Mouse (Mus musculus): ENCODE results near the gene Itpr2. TPM values are rescaled to one million over a fixed set of nuclear protein-coding genes. Genes with fewer than 3 reads are reported as not detected.

Itpr2 gene
- total RNA-seq (2021): 1 to 10 TPM; 7.9 to 9.6 TPM
- long read RNA-seq, experiment 1, partial matches to known transcripts: 1 of 2 reads
- long read RNA-seq, experiment 1, other reads (novel, unspliced or antisense): 1 of 2 reads
- long read RNA-seq, experiment 2, partial matches to known transcripts: 3 of 3 reads
- long read RNA-seq, experiment 2, other reads (novel, unspliced or antisense): 0 of 3 reads

DNA sequence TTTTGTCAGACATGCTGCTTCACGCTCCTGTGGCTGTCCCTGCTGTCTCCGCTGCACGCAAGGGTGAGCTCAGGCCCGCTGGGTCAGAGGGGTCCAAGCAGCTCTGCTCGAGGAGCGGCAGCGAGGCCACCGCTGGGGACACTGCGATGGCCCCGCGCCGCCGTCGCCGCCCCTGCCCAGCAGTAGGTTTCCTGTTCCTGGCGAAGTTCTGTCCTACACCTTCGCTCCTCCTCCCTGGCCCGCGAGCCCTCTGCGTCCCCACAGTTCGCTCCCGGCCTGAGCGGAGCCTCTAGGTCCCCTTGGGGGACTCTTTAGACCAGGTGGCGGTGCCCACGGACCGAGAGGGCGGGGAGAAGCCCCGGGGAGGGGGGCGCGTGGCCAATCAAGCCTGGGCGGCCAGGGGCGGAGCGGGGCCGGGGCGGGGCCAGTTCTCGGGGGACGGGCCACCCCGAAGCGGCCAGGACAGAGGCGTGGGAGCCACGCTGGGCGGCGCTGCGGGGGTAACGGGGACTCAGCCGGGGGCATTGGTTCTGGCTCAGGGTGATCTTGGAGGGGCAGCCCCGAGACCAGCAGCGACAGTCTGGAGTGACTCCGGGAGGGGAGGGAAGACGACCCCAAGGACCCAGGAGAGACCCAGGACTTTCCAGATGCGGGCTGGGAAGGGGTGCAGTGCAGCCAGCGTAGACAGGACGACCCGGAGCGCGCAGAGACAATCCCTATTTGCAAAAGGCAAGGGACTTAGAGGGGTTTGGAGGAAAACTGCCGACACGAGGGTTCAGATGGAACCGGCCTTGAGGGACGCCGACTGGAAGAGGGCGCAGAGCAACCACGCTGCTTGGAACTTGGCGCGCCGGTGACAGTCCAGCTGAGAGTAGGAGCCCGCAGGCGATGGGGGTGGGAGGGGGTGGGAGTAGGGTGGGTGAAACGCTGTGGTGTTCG lies at the start of gene Itpr2:
Itpr2 (minus strand) TSS at position 358 of the 939 bp plus-strand sequence.
- DNase-seq: peak; percentile 86 to 91
- intact Hi-C loops (cut with DNase I): loop anchor here (5.0 kb wide), 1 partner anchor 75 kb away; the partner anchor contains the start of genes Fgfr1op2 and Ints13

DNA sequence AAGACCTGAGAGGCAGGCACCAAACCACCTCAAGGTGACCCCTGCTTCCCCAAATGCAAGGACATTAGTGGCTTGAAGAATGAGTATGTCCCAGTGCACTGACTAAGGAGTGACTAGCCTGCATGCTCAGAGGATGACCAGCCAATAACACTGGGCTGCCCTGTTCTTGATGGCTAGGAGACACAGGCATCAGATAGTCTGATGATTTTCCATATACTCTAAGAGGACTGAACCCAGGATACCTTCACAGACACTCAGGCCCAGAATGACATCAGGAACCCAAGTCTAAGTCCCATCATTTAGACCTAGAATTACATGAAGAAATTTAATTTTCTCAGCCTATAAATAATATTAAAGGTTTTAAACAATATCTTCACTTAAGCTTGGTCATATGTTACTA lies 49.3 kb upstream of the Itpr2 start:
- intact Hi-C loops (cut with DNase I): no loop called here

DNA sequence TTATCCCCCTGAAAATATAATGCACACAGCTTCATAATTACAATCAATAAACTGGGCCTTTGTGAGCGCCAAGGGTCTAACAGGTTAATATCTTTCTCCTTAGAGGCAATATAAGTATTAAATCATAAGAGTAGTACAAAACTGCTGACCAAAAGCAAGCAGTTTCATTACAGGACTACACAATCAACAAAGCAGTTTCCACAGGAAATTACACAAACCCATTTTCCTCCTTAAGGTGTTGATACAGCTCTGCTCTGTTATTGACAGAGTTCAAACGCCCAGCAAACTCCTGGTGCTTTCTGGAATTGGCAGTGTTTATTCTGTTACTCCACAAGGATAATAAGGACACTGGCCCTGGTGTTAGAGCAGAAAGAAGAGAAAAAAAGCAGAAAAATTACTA lies 48.4 kb upstream of the Itpr2 start:
- intact Hi-C loops (cut with DNase I): no loop called here
- DNase-seq: no peak

More for the DNA sequence above, 49.3 kb upstream of the Itpr2 start:
- DNase-seq: no peak

DNA sequence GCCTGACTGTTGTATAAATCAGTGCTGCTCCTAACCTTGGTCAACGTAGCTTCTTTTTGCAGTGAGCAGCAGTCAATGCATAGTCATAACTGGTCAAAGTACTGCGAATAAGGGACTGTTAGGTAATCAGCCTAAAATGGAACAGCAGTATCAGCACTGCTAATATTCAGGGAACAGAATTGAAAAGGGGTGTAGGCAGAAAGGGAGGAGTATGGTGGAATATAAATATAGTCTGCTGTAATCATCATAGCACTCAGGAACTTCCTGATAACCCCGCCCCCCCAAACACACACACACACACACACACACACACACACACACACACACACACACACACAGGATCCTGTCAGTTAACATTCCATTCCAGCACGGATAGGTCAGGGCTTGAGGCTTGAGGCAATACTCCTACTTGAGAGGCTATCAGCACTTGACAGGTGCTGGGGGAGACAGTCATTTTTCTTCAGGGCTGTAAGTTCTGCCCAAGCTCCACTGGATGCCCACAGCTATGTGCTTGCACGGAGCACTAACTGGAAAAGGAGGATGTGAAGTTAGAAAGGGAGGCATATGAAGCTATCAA lies 43.4 kb upstream of the Itpr2 start:
- intact Hi-C loops (cut with DNase I): no loop called here
- no peak for DNase-seq

DNA sequence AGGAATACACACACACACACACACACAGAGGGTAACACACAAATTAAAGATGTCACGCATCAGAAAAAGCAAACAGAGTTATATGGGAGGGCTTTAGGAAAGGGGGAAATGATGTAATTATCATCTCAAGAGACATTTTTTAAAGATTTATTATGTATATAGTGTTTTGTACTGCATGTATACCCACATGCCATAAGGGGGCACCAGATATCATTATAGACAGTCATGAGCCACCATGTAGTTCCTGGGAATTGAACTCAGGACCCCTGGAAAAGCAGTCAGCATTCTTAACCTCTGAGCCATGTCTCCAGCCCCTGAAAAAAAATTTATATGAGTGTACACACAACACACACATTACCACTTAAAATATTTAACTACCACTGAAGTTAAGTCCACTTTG lies 42.6 kb upstream of the Itpr2 start:
- intact Hi-C loops (cut with DNase I): no loop called here
- DNase-seq: no peak

DNA sequence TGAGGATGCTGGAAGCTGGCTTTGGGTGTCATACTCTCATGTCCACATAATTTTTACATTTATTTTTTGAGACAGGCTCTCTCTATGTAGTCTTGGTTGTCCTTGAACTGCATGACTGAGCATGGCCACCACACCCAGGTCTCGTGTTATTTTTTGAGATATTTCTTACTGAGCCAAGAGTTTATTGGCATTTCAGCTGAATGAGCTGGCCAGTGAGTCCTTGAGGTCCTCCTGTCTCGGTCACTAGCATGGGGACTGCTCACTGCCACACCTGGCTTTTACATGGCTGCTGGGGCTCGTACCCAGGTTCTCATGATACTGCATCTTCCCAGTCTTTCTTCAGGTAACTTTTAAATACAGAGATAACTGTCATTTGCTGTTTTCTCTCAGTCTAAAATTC lies 38.4 kb upstream of the Itpr2 start:
- intact Hi-C loops (cut with DNase I): no loop called here
- no peak for DNase-seq

DNA sequence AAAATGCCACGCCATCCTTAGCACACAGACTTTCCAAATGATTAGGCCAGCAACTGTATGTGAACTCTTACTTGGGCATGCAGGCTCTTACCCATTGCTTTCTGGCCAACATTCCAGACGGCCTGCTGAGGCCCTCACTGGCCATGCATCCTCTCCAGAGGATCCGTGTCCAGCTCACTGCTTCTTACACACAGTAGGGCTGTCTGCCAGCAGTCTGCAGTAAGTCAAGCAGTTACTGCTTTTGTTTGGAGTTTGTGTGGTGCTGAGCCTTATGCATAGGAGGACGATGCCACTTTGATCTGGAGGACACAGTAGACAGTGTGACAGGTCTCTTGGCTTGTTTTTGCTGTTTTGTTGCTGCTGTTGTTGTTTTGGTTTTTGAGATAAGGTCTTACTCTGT lies 36.6 kb upstream of the Itpr2 start:
- no peak for DNase-seq
- intact Hi-C loops (cut with DNase I): no loop called here

DNA sequence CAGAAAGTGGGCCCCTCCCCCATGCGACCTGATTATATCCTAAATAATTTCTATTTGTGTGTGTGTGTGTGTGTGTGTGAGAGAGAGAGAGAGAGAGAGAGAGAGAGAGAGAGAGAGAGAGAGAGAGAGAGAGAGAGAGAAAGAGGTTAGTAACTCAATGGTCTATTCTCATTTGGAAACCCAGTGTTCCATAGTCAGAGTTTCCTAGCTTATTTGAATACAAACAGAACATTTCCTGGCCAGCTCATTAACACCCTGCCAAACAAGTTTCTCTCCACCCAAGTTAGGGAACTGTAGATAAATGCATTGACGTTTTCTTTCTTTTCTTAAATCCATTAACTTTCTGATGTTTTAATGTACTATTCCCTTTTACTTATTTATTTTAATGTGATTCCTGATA lies 36.0 kb upstream of the Itpr2 start:
- intact Hi-C loops (cut with DNase I): no loop called here
- no peak for DNase-seq

DNA sequence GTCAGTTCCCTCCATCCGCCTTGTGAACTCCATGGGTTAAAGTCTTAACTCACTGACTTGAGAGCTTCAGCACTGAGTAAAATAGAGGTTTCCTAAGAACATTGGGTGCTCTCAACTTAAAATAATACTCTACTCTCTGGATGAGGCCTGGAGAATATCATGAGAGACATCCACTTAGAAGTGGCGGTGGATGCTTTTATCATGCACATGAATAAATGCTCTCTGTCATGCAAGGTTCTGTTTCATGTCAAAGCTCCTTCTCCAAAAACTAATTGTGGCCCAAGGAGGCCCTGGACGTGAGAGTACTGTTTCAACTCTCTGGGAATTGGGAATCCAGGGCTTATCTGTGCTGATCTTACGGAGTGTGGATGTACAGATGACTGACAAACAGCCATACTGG lies 35.1 kb upstream of the Itpr2 start:
- DNase-seq: no peak
- intact Hi-C loops (cut with DNase I): no loop called here

DNA sequence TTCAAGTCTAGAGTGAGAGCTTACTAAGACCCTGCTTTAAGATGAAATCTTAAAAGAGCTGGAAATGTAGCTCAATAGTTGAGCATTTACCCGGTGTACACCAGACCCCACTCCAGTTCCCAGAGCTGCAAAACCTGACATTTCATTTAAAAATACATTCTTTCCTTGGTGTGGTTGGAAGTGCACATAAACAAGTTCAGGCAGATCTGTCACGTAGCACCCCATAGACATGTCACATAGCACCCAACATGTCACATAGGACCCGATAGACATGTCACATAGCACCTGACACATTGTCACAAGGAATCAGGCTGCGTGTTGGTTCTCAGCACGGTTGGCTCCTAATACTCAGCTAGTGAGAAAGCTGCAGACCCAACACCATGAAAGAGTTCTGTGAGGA lies 33.5 kb upstream of the Itpr2 start:
- intact Hi-C loops (cut with DNase I): no loop called here
- no peak for DNase-seq

DNA sequence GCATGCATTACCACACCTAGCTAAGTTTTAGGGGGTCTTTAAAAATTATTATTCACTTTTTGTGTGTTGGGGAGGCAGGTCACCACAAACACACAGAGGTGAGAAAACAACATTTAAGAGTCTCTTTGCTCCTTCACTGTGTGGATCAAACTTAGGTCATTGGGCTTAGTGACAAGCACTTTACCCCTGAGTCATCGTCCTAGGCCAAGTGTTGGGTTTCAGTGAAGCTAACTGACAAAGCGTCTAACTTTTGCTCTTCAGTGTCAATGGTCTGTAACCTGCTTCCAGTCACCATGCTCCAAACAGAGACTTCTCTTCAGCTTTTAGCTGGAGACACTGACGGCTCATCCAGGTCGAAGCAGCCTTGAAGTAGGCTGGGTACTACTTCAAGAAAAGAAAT lies 31.1 kb upstream of the Itpr2 start:
- intact Hi-C loops (cut with DNase I): no loop called here
- DNase-seq: no peak

DNA sequence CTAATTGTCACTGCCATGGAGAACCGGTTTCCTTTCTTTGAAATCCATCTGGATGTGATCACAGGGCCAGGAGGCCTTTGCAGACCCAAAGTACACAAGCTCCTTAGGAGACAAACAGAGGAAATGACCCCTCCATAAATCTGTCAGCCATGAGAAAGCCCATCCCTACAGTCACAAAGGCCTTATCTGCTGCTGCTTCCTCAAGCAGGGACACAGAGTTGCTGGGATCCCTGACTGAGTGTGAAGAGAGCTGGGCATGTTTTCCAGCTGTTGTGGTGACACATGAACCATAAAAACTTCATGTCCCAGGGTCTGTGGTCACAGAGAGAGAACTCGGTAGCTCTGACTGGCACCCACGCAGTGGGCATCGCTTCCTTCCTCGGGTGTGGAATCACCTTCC lies 28.7 kb upstream of the Itpr2 start:
- no peak for DNase-seq
- intact Hi-C loops (cut with DNase I): no loop called here

DNA sequence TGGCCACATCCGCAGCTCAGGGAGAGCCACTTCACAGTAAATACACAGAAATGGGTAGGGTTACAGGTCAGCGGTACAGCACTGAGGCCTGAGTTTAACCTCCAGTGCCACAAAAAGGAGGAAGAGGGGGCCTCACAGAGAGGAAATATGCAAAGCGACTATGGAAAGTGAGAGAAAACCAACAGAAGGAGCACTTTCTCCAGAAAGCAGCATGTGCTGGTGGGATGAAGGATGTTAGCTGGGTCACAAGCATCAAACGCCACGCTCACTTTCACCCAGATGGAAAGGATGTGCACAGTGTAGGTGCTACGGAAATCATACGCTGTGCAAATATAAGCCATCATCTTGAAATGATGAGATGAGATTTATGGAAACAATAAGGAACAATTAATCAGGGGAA lies 28.3 kb upstream of the Itpr2 start:
- intact Hi-C loops (cut with DNase I): no loop called here
- no peak for DNase-seq

DNA sequence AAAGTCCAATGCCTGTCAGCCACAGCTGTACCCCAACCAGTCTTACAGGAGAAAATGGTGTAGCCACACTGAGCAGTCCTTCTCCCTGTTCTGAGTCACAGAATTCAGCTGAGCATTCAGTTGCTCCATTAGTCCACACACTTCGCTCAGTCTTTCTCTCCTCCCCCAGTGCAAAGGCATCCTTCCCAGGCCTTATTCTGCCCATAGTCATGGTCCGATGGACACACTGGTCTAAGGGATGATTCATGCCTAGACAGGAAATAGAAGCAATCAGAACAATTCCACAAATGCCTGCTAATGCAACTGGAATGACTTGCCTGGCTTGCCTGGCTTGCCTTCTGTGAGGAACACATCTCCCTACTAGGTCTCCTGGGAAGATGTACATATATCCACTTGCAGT lies 25.5 kb upstream of the Itpr2 start:
- intact Hi-C loops (cut with DNase I): no loop called here

DNA sequence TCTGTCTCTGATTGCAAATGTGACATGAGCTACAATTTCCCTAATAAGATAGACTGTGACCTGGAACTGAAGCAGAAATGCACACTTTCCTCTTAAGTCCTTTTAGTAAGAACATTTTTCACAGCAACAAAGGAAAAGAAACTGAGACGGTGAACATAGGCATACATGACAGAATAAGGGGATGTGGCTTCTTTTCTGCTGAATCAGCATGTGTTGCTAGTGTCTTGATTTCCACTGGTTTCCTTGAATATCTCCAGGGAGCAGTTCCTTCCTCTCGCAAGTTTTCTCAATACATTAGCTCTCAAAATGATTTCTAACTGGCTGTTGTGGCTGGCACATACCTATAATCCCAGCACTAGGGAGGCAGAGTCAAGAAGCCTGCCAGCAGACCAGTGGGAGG lies 23.5 kb upstream of the Itpr2 start:
- intact Hi-C loops (cut with DNase I): no loop called here
- DNase-seq: no peak

More for the DNA sequence above, 25.5 kb upstream of the Itpr2 start:
- no peak for DNase-seq

DNA sequence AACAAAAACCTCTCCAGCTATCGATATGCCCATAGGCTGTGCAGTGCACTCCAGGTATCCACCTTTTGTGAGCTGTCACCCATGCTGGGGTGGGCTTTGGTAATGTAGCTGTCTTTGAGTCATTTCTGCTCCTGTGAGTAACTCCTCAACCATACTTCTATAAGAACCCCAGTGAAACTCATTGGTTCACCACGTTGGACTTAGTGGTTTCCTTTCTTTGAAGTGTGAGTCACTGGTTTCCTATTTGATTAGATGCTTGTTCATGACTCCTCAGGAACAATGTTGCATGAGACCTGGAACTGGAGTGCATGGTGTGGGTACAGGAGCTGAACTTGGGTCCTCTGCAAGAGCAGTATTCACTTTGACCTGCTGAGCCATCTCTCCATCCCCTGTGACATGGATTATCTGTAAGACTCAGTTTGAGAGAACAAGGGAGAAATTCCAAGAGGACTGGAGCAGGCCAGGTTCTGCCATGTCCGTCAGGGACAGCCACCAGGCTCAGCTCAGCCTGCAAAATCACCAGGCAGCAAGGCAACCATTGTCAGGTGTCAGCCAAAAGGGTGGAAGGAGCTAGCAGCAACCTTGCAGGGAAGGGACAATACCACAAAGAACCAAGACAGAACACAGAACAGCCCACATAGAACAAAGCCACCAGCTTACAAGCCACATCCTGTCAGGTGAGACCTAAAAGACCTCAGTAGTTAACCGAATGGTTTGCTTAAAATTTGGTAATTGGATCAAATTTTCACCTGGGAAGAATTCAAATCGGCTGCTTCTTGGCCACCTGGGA lies 19.6 kb upstream of the Itpr2 start:
- DNase-seq: no peak

DNA sequence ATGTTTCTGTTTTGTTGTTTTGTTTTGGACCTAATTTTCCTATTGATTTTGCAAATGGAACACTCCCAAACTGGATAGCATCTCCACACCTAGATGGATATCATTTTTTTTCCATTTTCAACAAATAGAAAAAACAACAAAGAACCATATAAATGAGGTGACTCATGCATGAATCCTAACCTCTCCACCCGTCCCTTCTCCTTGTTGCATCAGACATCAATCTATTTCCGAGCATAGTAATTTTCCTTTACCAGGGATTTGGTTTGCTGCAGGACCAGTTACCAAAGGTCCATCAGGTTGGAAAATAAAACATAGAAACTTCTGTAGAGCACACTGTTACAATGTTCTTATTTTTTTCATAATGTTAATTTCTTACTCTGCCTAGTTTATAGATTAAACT lies 17.0 kb upstream of the Itpr2 start:
- DNase-seq: no peak
- intact Hi-C loops (cut with DNase I): no loop called here

More for the DNA sequence above, 19.6 kb upstream of the Itpr2 start:
- intact Hi-C loops (cut with DNase I): no loop called here

DNA sequence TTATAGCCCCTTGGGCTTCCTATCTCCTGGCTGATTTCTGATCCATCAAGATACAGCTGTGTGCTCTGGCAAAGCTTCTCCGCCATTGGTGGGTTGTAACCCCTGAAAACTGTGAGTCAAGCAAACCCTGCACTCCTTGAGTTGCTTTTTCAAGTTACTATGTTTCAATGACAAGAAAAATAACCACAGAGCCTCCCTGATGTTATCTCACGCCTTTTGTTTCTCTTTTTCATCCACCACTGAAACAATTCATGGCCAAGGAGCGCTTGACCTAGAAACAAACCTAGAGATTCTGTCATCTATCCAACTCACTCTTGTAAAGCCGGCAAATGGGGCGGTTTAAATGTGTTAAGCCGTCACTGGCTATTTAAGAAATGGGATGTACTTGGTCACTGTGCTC lies 13.9 kb upstream of the Itpr2 start:
- intact Hi-C loops (cut with DNase I): no loop called here
- DNase-seq: no peak

DNA sequence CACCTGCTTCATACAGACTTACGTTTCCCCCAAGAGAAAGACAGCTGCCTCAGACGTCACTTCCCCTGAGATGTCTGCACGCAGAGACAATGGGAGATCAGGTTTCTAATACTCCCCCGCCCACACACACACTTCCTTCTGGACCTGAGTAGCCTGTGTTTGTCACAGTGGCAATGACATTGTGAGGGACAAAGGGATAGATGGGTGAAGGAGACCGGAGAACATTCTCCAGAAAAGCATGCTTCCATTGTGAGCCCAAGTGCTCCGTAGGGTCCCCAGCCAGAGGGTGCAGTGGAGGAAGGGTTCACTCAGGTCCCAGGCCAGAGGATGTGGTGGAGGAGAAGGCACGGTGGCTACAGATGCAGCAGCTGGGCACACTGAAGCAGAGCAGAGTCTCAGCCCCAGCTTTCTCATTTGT lies 12.5 kb upstream of the Itpr2 start:
- DNase-seq: no peak
- intact Hi-C loops (cut with DNase I): no loop called here

DNA sequence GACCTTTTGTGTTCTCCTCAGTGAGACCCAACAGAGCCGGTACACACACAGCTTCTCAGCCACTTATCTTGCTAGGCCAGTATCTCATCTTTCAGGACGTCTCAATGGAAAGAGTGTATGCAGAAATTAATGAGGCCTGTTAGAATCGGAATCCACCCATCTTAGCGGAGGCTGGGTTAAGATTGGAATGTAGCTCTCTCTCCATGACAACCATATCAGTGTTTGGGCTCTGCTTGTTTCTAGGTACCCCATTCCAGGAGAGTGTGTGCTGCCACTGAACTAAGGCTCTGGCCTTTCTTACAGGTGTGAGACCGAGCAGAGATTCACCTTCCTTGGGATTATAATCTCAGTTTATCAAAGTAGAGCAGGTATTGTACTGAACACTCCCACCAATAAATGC lies 11.9 kb upstream of the Itpr2 start:
- DNase-seq: no peak
- intact Hi-C loops (cut with DNase I): no loop called here

DNA sequence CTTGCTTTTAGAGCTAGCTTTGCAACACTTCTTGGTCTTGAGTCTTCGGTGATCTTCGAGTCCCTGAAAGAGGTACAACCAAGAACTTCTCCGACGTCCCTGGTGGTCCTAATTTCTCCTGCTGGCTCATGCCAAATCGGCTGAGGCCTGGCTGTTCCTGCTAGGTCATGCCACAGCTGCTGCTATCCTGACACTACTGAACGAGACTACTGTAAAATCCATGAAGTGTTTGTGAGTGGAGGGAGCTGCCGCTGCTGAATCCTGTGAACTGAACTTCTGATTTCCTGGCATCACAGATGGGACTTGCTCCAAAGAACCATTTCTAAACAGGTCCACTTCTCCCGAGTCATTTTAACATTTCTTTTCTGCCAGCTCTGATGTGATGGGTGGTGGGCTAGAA lies 11.4 kb upstream of the Itpr2 start:
- no peak for DNase-seq
- intact Hi-C loops (cut with DNase I): no loop called here
